Mouse (Mus musculus) lung, postnatal 0 days (tissue): Measurements from ENCODE around the gene Sirt3. TPM values are rescaled to one million over a fixed set of nuclear protein-coding genes. Genes with fewer than 3 reads are reported as not detected.

Experiments used
- ATAC-seq: fragments of 200-750 bp; cut with Nextera tagmentation; 2 replicates; pipeline ENCODE4 v1.8.0; 2017; ENCODE audit warnings: moderate library complexity
- DNase-seq: peaks from one replicate; pipeline ENCODE4 v3.0.0-alpha.2; 2016; ENCODE audit warnings: low spot score
- H3K27ac ChIP-seq: fragments of 300-500 bp; sonication (generic); 2 replicates; pipeline ENCODE4 v1.5.1; 2014; ENCODE audit warnings: antibody characterized with exemption, mild to moderate bottlenecking, low read length, mixed read lengths
- H3K27me3 ChIP-seq: fragments of 300-500 bp; sonication (generic); replicated peaks from 2 replicates; pipeline ENCODE4 v1.6.1; 2014; ENCODE audit warnings: low read length, mixed read lengths; ENCODE audit not compliant: insufficient read depth
- H3K36me3 ChIP-seq: fragments of 300-500 bp; sonication (generic); 2 replicates; pipeline ENCODE4 v1.6.1; 2014; ENCODE audit warnings: low read length, mixed read lengths; ENCODE audit not compliant: insufficient read depth
- H3K4me1 ChIP-seq: fragments of 300-500 bp; sonication (generic); 2 replicates; pipeline ENCODE4 v1.6.1; 2014; ENCODE audit warnings: antibody characterized with exemption, low read depth, low read length, mixed read lengths; ENCODE audit not compliant: insufficient read depth
- H3K4me2 ChIP-seq: fragments of 300-500 bp; sonication (generic); replicated peaks from 2 replicates; pipeline ENCODE4 v1.6.1; 2014; ENCODE audit warnings: low read depth, mild to moderate bottlenecking, low read length, moderate library complexity, mixed read lengths
- H3K4me3 ChIP-seq: fragments of 300-500 bp; sonication (generic); 2 replicates; pipeline ENCODE4 v1.5.1; 2014; ENCODE audit warnings: low read depth, low read length
- H3K9ac ChIP-seq: fragments of 300-500 bp; sonication (generic); replicated peaks from 2 replicates; pipeline ENCODE4 v1.6.1; 2014; ENCODE audit warnings: low read depth, mild to moderate bottlenecking
- H3K9me3 ChIP-seq: fragments of 300-500 bp; sonication (generic); 2 replicates; pipeline ENCODE4 v1.6.1; 2016; ENCODE audit warnings: low read length, mixed read lengths
- CTCF ChIP-seq: IDR thresholded peaks from 2 replicates; pipeline ENCODE4 v1.5.1; 2016; ENCODE audit warnings: antibody characterized with exemption, mild to moderate bottlenecking
- EP300 ChIP-seq: IDR thresholded peaks from 2 replicates; pipeline ENCODE4 v1.6.1; 2016; ENCODE audit warnings: antibody characterized with exemption, mild to moderate bottlenecking, control low read depth
- WGBS: fragments of 180-500 bp; shearing (Covaris S2); extraction: QIAGEN DNeasy Blood & Tissue Kit; methylation state at CpG from one replicate; pipeline ENCODE4 v1.1.7; 2014; 5-methylcytosine and 5-hydroxymethylcytosine counted together
- polyA plus RNA-seq: library from polyadenylated mRNA; unstranded; fragments of >200 nt; fragmentation: Nextera tagmentation; extraction: Ambion mirVana; gene quantifications from 2 replicates; pipeline ENCODE4 v1.2.1, GENCODE M21; 2015

Sirt3 gene
- polyA plus RNA-seq, 1 experiment from 2014 or later, result 23.7 TPM

- WGBS, result 38% methylated on average over 7 of the region's 7 CpGs
These were observed 26.1 kb upstream of the Sirt3 start for GRCm38 (mm10) chr7:140908181-140908580.

GRCm38 (mm10) chr7:140907697-140908096 is 25.6 kb upstream of the Sirt3 start:
- Histone ChIP-seq H3K4me1 (no peaks in the 10 kb centered on the region), H3K9me3 (no peaks in the 10 kb centered on the region), H3K27ac (no peak overlapping the region), H3K36me3 (no peaks in the 10 kb centered on the region), H3K4me3 (no peak overlapping the region), H3K4me2 (no peak overlapping the region), H3K9ac (no peak overlapping the region), H3K27me3 (no peaks in the 10 kb centered on the region)
- 78% methylated on average over 7 of the region's 7 CpGs for whole genome bisulfite sequencing
- no peak for DNase-seq
- no peak for ATAC-seq
- TF ChIP-seq CTCF (peak; percentile 35; the same call in 1 of the 2 replicates), EP300 (no peak)

More at GRCm38 (mm10) chr7:140908181-140908580, 26.1 kb upstream of the Sirt3 start:
- no peak overlapping the region for H3K4me3 ChIP-seq
- DNase-seq (peak; percentile 68), ATAC-seq (peak; percentile 63)
- no peak for TF ChIP-seq CTCF
- TF ChIP-seq EP300, result peak; percentile 18; the same call in 1 of the 2 replicates
- no peak overlapping the region for H3K9ac ChIP-seq
- no peak overlapping the region for H3K27ac ChIP-seq
- H3K4me2 ChIP-seq, result no peak overlapping the region; the same call in 1 of the 2 replicates
- H3K27me3 ChIP-seq, result no peaks in the 10 kb centered on the region
- no peaks in the 10 kb centered on the region for H3K9me3 ChIP-seq
- H3K36me3 ChIP-seq, result no peaks in the 10 kb centered on the region
- H3K4me1 ChIP-seq, result no peaks in the 10 kb centered on the region

GRCm38 (mm10) chr7:140907131-140907530 is 25.0 kb upstream of the Sirt3 start:
- 73% methylated on average over 13 of the region's 13 CpGs for WGBS
- no peaks in the 10 kb centered on the region for H3K36me3 ChIP-seq

DNA sequence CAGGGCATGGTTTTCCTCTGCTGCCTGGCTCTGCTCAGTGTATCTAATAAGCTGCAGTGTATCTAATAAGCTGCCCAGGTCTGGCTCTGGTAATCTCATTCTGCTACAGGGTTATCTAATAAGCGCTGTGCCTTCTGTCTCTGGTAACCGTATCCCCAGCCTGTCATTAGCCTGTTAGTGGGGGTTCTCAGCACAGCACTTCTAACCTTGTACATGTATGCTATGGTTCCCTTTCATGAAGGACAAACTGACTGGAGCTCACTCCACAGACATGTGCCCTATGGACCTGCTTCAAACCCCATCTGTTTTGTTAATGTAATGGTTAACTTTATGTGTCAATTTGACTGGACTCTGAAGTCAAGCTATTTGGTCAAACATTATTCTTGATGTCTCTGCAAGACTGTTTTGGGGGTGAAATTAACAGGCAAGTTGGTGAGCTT is 23.6 kb upstream of the Sirt3 start:
- Histone ChIP-seq H3K4me3 (no peak overlapping the region), H3K27ac (no peak overlapping the region), H3K27me3 (no peaks in the 10 kb centered on the region), H3K9me3 (no peaks in the 10 kb centered on the region), H3K9ac (no peak overlapping the region), H3K36me3 (no peaks in the 10 kb centered on the region), H3K4me2 (no peak overlapping the region), H3K4me1 (no peaks in the 10 kb centered on the region)
- WGBS, result 94% methylated on average over 2 of the region's 2 CpGs
- ATAC-seq (no peak), DNase-seq (no peak)
- no peak for TF ChIP-seq EP300
- TF ChIP-seq CTCF, result no peak

More at GRCm38 (mm10) chr7:140907131-140907530, 25.0 kb upstream of the Sirt3 start:
- TF ChIP-seq EP300 (no peak), CTCF (no peak)
- Histone ChIP-seq H3K9me3 (no peaks in the 10 kb centered on the region), H3K4me2 (no peak overlapping the region), H3K27ac (no peak overlapping the region), H3K27me3 (no peaks in the 10 kb centered on the region), H3K4me3 (no peak overlapping the region), H3K4me1 (no peaks in the 10 kb centered on the region), H3K9ac (no peak overlapping the region)
- no peak for DNase-seq
- no peak for ATAC-seq

DNA sequence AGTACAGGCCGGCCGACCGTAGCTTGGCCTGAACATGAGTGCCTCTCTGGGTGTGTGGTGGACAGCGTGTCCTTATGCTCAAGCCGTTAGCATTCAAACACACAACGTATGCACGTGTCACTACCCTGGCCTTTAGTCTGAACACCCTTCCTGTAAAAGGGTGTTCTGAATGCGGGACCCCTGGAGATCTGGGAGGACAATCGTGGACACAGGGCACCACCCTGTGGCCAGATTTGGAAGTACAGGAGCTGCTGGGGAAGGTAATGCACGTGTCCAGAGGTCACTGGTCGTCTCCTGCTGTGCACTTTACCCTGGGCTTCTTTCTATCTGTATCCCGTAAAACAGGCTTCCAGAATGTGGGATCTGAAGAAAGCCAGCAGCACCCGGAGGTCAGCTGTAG is 21.1 kb upstream of the Sirt3 start:
- WGBS, result 19% methylated on average over 13 of the region's 13 CpGs
- ATAC-seq (peak; percentile 62), DNase-seq (peak; percentile 69)

GRCm38 (mm10) chr7:140902036-140902875 is 20.1 kb upstream of the Sirt3 start:
- TF ChIP-seq EP300 (no peak), CTCF (no peak)
- Histone ChIP-seq H3K36me3 (peaks cover 11% of the 10 kb centered on the region), H3K4me1 (no peaks in the 10 kb centered on the region), H3K4me3 (no peak overlapping the region), H3K9ac (no peak overlapping the region), H3K9me3 (no peaks in the 10 kb centered on the region), H3K27me3 (no peaks in the 10 kb centered on the region), H3K27ac (no peak overlapping the region), H3K4me2 (no peak overlapping the region)
- WGBS, result 76% methylated on average over 15 of the region's 15 CpGs
- no peak for ATAC-seq
- peak; percentile 6 for DNase-seq

More for the DNA sequence above, 21.1 kb upstream of the Sirt3 start:
- H3K27me3 ChIP-seq, result no peaks in the 10 kb centered on the region
- no peak overlapping the region for H3K4me3 ChIP-seq
- H3K36me3 ChIP-seq, result peaks cover 3% of the 10 kb centered on the region
- no peaks in the 10 kb centered on the region for H3K9me3 ChIP-seq
- TF ChIP-seq EP300 (no peak), CTCF (peak; percentile 95)
- H3K4me1 ChIP-seq, result no peaks in the 10 kb centered on the region
- H3K4me2 ChIP-seq, result no peak overlapping the region
- H3K27ac ChIP-seq, result no peak overlapping the region
- no peak overlapping the region for H3K9ac ChIP-seq
